Comparison of ENCODE assay signal across 9 mouse cellular contexts in genomic region chr1:88300301-88301050, GRCm38 (mm10). TPM values are rescaled to one million over a fixed set of nuclear protein-coding genes. Genes with fewer than 3 reads are reported as not detected.
DNase-seq lines count a peak whose midpoint lies in the region; ATAC-seq and TF ChIP-seq lines count a peak whose summit lies in the region.
"Had no signal": no experiment of that assay in that cellular context is flagged by ENCODE, and none has a peak within 500 bp of the region (broad histone marks: within the 10 kb centered on the region; RNA-seq: fewer than 3 reads in every experiment).

No protein-coding gene starts in this region.

- no peaks in the 10 kb centered on the region for H3K4me1 ChIP-seq in lung, embryonic 14.5 days (ENCODE audit: insufficient read depth)
- H3K4me1 ChIP-seq in embryonic facial prominence, embryonic 13.5 days = no peaks in the 10 kb centered on the region
- no peaks in the 10 kb centered on the region for H3K4me1 ChIP-seq in limb, embryonic 13.5 days
- H3K4me1 ChIP-seq: stomach, embryonic 15.5 days had no signal

- no peak overlapping the region for H3K9ac ChIP-seq in lung, embryonic 14.5 days
- no peak overlapping the region for H3K9ac ChIP-seq in embryonic facial prominence, embryonic 13.5 days
- H3K9ac ChIP-seq in limb, embryonic 13.5 days = no peak overlapping the region
- H3K9ac ChIP-seq: stomach, embryonic 15.5 days had no signal

- H3K27ac ChIP-seq in lung, embryonic 14.5 days (ENCODE audit: low read depth) = no peak overlapping the region
- H3K27ac ChIP-seq in embryonic facial prominence, embryonic 13.5 days = no peak overlapping the region
- H3K27ac ChIP-seq in limb, embryonic 13.5 days = no peak overlapping the region
- H3K27ac ChIP-seq: stomach, embryonic 15.5 days had no signal

- H3K4me2 ChIP-seq in lung, embryonic 14.5 days = no peak overlapping the region
- H3K4me2 ChIP-seq in embryonic facial prominence, embryonic 13.5 days = no peak overlapping the region
- no peak overlapping the region for H3K4me2 ChIP-seq in limb, embryonic 13.5 days (replicated peaks)
- H3K4me2 ChIP-seq: stomach, embryonic 15.5 days had no signal

- H3K9me3 ChIP-seq in lung, embryonic 14.5 days (ENCODE audit: low read depth, low read length) = peaks cover 56% of the 10 kb centered on the region
- peaks cover 78% of the 10 kb centered on the region for H3K9me3 ChIP-seq in embryonic facial prominence, embryonic 13.5 days
- peaks cover 82% of the 10 kb centered on the region for H3K9me3 ChIP-seq in limb, embryonic 13.5 days
- H3K9me3 ChIP-seq: stomach, embryonic 15.5 days had no signal

- peak; percentile 30; the same call in 1 of the 2 replicates for ATAC-seq in lung, embryonic 14.5 days (ENCODE audit: insufficient read depth)
- ATAC-seq in embryonic facial prominence, embryonic 13.5 days (ENCODE audit: insufficient number of reproducible peaks, insufficient read depth, low FRiP score, low TSS enrichment, low read depth) = peak; percentile 5; the same call in 1 of the 2 replicates
- ATAC-seq in limb, embryonic 13.5 days (ENCODE audit: low FRiP score, low read depth) = 0 out of 2 replicates have a peak, but pooled peaks have one; percentile 4

- WGBS in lung, embryonic 14.5 days = 41% methylated on average over 5 of the region's 5 CpGs
- 39% methylated on average over 5 of the region's 5 CpGs for WGBS in embryonic facial prominence, embryonic 13.5 days
- 42% methylated on average over 5 of the region's 5 CpGs for WGBS in limb, embryonic 13.5 days

- no peak for TF ChIP-seq CTCF in lung, embryonic 14.5 days (IDR thresholded peaks at IDR 0.05; ENCODE audit: low read depth)

- H3K27me3 ChIP-seq in lung, embryonic 14.5 days (ENCODE audit: insufficient read depth, low read length) = no peaks in the 10 kb centered on the region
- H3K27me3 ChIP-seq in embryonic facial prominence, embryonic 13.5 days = no peaks in the 10 kb centered on the region
- no peaks in the 10 kb centered on the region for H3K27me3 ChIP-seq in limb, embryonic 13.5 days
- H3K27me3 ChIP-seq: stomach, embryonic 15.5 days had no signal

- H3K36me3 ChIP-seq in lung, embryonic 14.5 days (ENCODE audit: insufficient read depth) = no peaks in the 10 kb centered on the region
- no peaks in the 10 kb centered on the region for H3K36me3 ChIP-seq in embryonic facial prominence, embryonic 13.5 days
- H3K36me3 ChIP-seq in limb, embryonic 13.5 days = no peaks in the 10 kb centered on the region
- H3K36me3 ChIP-seq: stomach, embryonic 15.5 days had no signal

- DNase-seq in lung, embryonic 14.5 days = peak; percentile 7
- no peak for DNase-seq in lung, postnatal 10 days
- DNase-seq in skeletal muscle tissue, adult 2 months (ENCODE audit: low read depth, low spot score) = peak; percentile 7
- no peak for DNase-seq in right cerebral cortex, adult 2 months (ENCODE audit: low spot score in 2 of 2)
- no peak for DNase-seq in kidney, postnatal 36 days
- DNase-seq: kidney, adult 18-20 months had no signal

- no peak overlapping the region for H3K4me3 ChIP-seq in lung, embryonic 14.5 days (ENCODE audit: low read depth, low read length)
- H3K4me3 ChIP-seq in embryonic facial prominence, embryonic 13.5 days = no peak overlapping the region
- no peak overlapping the region for H3K4me3 ChIP-seq in limb, embryonic 13.5 days
- H3K4me3 ChIP-seq: stomach, embryonic 15.5 days had no signal

RNA-seq across cellular contexts. Expression of gene Trpm8, which starts 23.0 kb away (rescaled TPM):
- polyA plus RNA-seq in lung, embryonic 14.5 days (2014; fragmentation: Nextera tagmentation; extraction: Ambion mirVana) = 0.18 TPM in 1 of 2 replicates, not detected in the other
- not detected in 2 replicates for polyA plus RNA-seq in embryonic facial prominence, embryonic 13.5 days (2015; fragmentation: Nextera tagmentation; extraction: Ambion mirVana)
- polyA plus RNA-seq in limb, embryonic 13.5 days (2015; fragmentation: Nextera tagmentation; extraction: Ambion mirVana) = not detected in 2 replicates
- polyA plus RNA-seq: stomach, embryonic 15.5 days had no signal

RNA-seq across cellular contexts. Expression of gene Hjurp, which starts 23.0 kb away (rescaled TPM):
- 215 and 225 TPM in 2 replicates for polyA plus RNA-seq in lung, embryonic 14.5 days (2014; fragmentation: Nextera tagmentation; extraction: Ambion mirVana)
- polyA plus RNA-seq in embryonic facial prominence, embryonic 13.5 days (2015; fragmentation: Nextera tagmentation; extraction: Ambion mirVana) = 198 and 204 TPM in 2 replicates
- 190 and 205 TPM in 2 replicates for polyA plus RNA-seq in limb, embryonic 13.5 days (2015; fragmentation: Nextera tagmentation; extraction: Ambion mirVana)

Comparison
In these comparisons a context has a peak if more than half of its experiments do, and no peak if none do; other contexts are left out.
1. DNase-seq: peak in lung, embryonic 14.5 days (single experiment) and skeletal muscle tissue, adult 2 months (single experiment); none in lung, postnatal 10 days (single experiment), right cerebral cortex, adult 2 months (0 of 2) and kidney, postnatal 36 days (0 of 2).
2. Peak in every context shown above with its lines, with median percentiles within 50 percentile points of each other: ATAC-seq.